Mouse (Mus musculus): Measurements from ENCODE around the gene Psma5. TPM values are rescaled to one million over a fixed set of nuclear protein-coding genes. Genes with fewer than 3 reads are reported as not detected.
"Not testable (repeated sequence)": the region's sequence is repeated elsewhere in the genome, so short reads cannot be mapped to it uniquely, and the experiment has no call there.

Gene Psma5
- polyA plus RNA-seq, 1 experiment from 2014 or later: 327 TPM

DNA sequence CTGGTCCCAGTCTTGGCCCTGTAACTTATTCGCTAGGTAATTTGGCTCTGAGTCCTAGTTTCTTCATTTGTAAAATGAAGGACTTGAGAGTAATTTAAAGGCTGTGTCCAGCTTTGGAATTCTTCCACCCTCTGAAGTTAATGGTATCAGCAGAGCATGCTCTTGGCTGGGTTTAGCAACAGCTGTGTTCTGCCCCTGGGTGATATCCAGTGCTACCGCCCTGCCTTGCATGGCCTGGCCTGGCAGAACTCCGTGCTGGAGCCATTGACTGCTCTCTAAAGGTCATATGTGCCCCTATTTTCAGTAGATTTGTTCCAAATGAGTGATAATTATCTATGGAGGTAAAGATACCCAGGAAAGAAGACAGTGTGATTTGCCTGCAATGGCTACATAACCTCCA is 36.1 kb upstream of the Psma5 start:
- no peak for ATAC-seq (ENCODE audit: low FRiP score, low TSS enrichment)
- Histone ChIP-seq H3K4me1 (ENCODE audit: control insufficient read depth, insufficient read depth, low read length) (no peaks in the 10 kb centered on the region; the same call in 1 of the 2 replicates), H3K27ac (ENCODE audit: low read depth, low read length) (no peak overlapping the region), H3K27me3 (ENCODE audit: control insufficient read depth, insufficient read depth, low read length) (peaks cover 6% of the 10 kb centered on the region), H3K4me2 (replicated peaks; ENCODE audit: low read depth, low read length) (no peak overlapping the region), H3K4me3 (ENCODE audit: low read length) (no peak overlapping the region), H3K36me3 (ENCODE audit: control insufficient read depth, insufficient read depth, low read length) (no peaks in the 10 kb centered on the region), H3K9ac (ENCODE audit: low read depth, low read length) (no peak overlapping the region), H3K9me3 (ENCODE audit: control insufficient read depth, low read length) (no peaks in the 10 kb centered on the region)
- WGBS: 74% methylated on average over 3 of the region's 3 CpGs

- peak overlapping the region; percentile 80 for H3K4me2 ChIP-seq (replicated peaks; ENCODE audit: low read depth, low read length)
- 0 out of 2 replicates have a peak overlapping the region, but pooled peaks have one; percentile 13 for H3K27ac ChIP-seq (ENCODE audit: low read depth, low read length)
- 2% methylated on average over 59 of the region's 67 CpGs for WGBS
- no peaks in the 10 kb centered on the region for H3K36me3 ChIP-seq (ENCODE audit: control insufficient read depth, insufficient read depth, low read length)
- peaks cover 4% of the 10 kb centered on the region; the same call in 1 of the 2 replicates for H3K4me1 ChIP-seq (ENCODE audit: control insufficient read depth, insufficient read depth, low read length)
- H3K4me3 ChIP-seq (ENCODE audit: low read length): peak overlapping the region; percentile 53
- H3K9me3 ChIP-seq (ENCODE audit: control insufficient read depth, low read length): no peaks in the 10 kb centered on the region
- peak overlapping the region; percentile 56 for H3K9ac ChIP-seq (ENCODE audit: low read depth, low read length)
- peaks cover 24% of the 10 kb centered on the region for H3K27me3 ChIP-seq (ENCODE audit: control insufficient read depth, insufficient read depth, low read length)
- peak; percentile 83 for ATAC-seq (ENCODE audit: low FRiP score, low TSS enrichment)
These were observed 30.8 kb upstream of the Psma5 start for GRCm38 (mm10) chr3:108225711-108226557.

DNA sequence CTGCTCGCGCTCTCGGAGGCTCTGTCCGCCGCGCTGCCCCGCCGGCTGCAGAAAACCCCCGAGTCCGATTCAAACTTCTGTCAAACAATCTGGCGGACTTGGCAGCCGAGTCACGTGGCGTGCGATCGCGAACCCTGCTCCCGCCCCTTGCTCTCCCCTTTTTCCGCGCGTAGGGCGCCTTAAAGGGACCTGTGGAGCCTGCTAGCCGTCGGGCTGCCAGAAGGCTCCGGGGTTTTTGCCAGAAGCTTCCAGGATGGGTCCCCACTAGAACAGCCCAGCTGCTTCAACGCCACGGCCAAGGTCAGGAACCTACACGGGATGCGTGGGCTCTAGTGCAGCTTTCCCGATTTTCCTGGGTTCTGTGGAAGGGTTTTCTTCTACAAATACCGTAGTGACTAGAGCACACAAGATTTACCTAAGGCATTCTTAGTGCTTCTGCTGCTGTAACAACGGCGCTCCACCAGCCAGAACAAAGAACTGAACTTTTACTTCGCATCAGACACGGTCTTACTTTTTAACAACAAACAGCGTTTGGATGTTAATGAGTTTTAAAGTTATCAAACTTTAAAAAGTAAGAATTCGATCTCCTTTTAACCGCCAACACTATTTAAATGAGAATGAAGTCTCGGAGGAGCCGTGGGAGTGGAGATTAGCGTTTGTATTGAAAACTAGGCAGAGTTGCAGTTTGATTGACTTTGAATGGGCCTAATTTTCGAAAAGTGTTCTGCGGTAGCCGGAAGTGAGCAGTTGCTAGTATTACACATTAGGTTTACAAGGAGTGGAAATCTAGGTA is 30.0 kb upstream of the Psma5 start, which contains the start of gene Sypl2:
Gene Sypl2, minus strand, starts transcription at position 91 of the 793 bp plus-strand sequence.
- WGBS: 3% methylated on average over 42 of the region's 44 CpGs
- H3K4me3 ChIP-seq (ENCODE audit: low read length): peak within 1 kb of the TSS; percentile 53
- H3K27me3 ChIP-seq (ENCODE audit: control insufficient read depth, insufficient read depth, low read length): peaks cover 24% of the 10 kb centered on the region
- H3K9me3 ChIP-seq (ENCODE audit: control insufficient read depth, low read length): no peaks in the 10 kb centered on the region
- no peaks in the 10 kb centered on the region for H3K36me3 ChIP-seq (ENCODE audit: control insufficient read depth, insufficient read depth, low read length)
- H3K4me1 ChIP-seq (ENCODE audit: control insufficient read depth, insufficient read depth, low read length): peaks cover 4% of the 10 kb centered on the region; the same call in 1 of the 2 replicates
- 0 out of 2 replicates have a peak within 1 kb of the TSS, but pooled peaks have one; percentile 13 for H3K27ac ChIP-seq (ENCODE audit: low read depth, low read length)
- peak within 1 kb of the TSS; percentile 56 for H3K9ac ChIP-seq (ENCODE audit: low read depth, low read length)
- peak; percentile 64 for ATAC-seq (ENCODE audit: low FRiP score, low TSS enrichment)
- H3K4me2 ChIP-seq (replicated peaks; ENCODE audit: low read depth, low read length): peak within 1 kb of the TSS; percentile 80

DNA sequence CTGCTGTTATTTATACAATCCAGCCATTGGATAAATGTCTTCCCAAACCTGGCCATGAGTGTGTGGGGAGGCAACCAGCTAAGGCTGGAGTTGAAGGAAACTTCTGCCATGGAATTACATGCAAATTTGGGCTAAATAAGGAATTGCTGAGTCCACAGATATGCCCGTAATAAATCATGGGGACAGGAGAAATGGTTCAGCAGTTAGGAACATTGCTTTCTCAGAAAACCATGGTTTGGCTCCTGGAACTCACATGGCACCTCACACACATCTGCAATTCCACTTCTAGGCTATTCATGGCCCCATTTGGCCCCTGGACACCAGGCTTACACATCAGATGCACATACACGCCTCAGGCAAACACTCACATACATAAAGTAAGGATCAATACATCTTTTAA is 29.2 kb upstream of the Psma5 start:
- Histone ChIP-seq H3K9ac (ENCODE audit: low read depth, low read length) (no peak overlapping the region), H3K27ac (ENCODE audit: low read depth, low read length) (no peak overlapping the region), H3K36me3 (ENCODE audit: control insufficient read depth, insufficient read depth, low read length) (no peaks in the 10 kb centered on the region), H3K4me2 (replicated peaks; ENCODE audit: low read depth, low read length) (peak overlapping the region; percentile 80), H3K4me3 (ENCODE audit: low read length) (peak overlapping the region; percentile 53; the same call in 1 of the 2 replicates), H3K9me3 (ENCODE audit: control insufficient read depth, low read length) (no peaks in the 10 kb centered on the region), H3K27me3 (ENCODE audit: control insufficient read depth, insufficient read depth, low read length) (peaks cover 24% of the 10 kb centered on the region), H3K4me1 (ENCODE audit: control insufficient read depth, insufficient read depth, low read length) (peaks cover 4% of the 10 kb centered on the region; the same call in 1 of the 2 replicates)
- 62% methylated on average over 2 of the region's 2 CpGs for WGBS
- no peak for ATAC-seq (ENCODE audit: low FRiP score, low TSS enrichment)

GRCm38 (mm10) chr3:108231646-108232045 is 25.1 kb upstream of the Psma5 start:
- 75% methylated on average over 4 of the region's 4 CpGs for WGBS
- H3K27me3 ChIP-seq (ENCODE audit: control insufficient read depth, insufficient read depth, low read length): peaks cover 8% of the 10 kb centered on the region
- H3K4me1 ChIP-seq (ENCODE audit: control insufficient read depth, insufficient read depth, low read length): no peaks in the 10 kb centered on the region
- H3K9ac ChIP-seq (ENCODE audit: low read depth, low read length): no peak overlapping the region
- no peak overlapping the region for H3K4me2 ChIP-seq (replicated peaks; ENCODE audit: low read depth, low read length)
- H3K9me3 ChIP-seq (ENCODE audit: control insufficient read depth, low read length): no peaks in the 10 kb centered on the region
- ATAC-seq (ENCODE audit: low FRiP score, low TSS enrichment): no peak
- no peak overlapping the region for H3K4me3 ChIP-seq (ENCODE audit: low read length)
- no peaks in the 10 kb centered on the region for H3K36me3 ChIP-seq (ENCODE audit: control insufficient read depth, insufficient read depth, low read length)
- no peak overlapping the region for H3K27ac ChIP-seq (ENCODE audit: low read depth, low read length)

DNA sequence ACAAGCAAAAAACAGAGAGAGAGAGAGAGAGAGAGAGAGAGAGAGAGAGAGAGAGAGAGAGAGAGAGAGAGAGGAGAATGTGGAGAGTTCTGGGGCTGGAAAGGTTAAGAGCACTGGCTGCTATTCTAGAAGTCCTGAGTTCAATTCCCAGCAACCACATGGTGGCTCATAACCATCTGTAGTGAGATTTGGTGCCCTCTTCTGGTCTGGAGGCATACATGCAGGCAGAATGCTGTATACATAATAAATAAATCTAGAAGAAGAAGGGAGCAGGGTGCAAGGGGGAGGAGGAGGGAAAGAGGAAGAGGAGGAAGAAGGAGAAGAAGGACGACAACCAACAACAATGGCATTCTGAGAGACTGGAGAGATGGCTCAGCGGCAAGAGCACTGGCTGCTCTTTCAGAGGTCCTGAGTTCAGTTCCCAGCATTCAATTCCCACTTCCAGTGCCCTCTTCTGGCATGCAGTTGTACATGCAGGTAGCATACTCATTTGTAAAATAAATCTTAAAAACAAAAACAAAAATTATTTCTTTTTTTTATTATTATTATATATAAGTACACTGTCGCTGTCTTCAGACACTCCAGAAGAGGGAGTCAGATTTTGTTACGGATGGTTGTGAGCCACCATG is 19.1 kb upstream of the Psma5 start:
- not testable (repeated sequence) for H3K27me3 ChIP-seq (ENCODE audit: control insufficient read depth, insufficient read depth, low read length); H3K4me3 ChIP-seq (ENCODE audit: low read length); H3K27ac ChIP-seq (ENCODE audit: low read depth, low read length); H3K36me3 ChIP-seq (ENCODE audit: control insufficient read depth, insufficient read depth, low read length); H3K9ac ChIP-seq (ENCODE audit: low read depth, low read length); H3K4me2 ChIP-seq (replicated peaks; ENCODE audit: low read depth, low read length); H3K4me1 ChIP-seq (ENCODE audit: control insufficient read depth, insufficient read depth, low read length); ATAC-seq (ENCODE audit: low FRiP score, low TSS enrichment); H3K9me3 ChIP-seq (ENCODE audit: control insufficient read depth, low read length)
- WGBS: 91% methylated on average over 4 of the region's 4 CpGs

GRCm38 (mm10) chr3:108241243-108241839 is 15.4 kb upstream of the Psma5 start:
- Histone ChIP-seq H3K4me2 (replicated peaks; ENCODE audit: low read depth, low read length) (no peak overlapping the region), H3K27me3 (ENCODE audit: control insufficient read depth, insufficient read depth, low read length) (no peaks in the 10 kb centered on the region), H3K4me3 (ENCODE audit: low read length) (no peak overlapping the region), H3K36me3 (ENCODE audit: control insufficient read depth, insufficient read depth, low read length) (no peaks in the 10 kb centered on the region), H3K9me3 (ENCODE audit: control insufficient read depth, low read length) (no peaks in the 10 kb centered on the region), H3K27ac (ENCODE audit: low read depth, low read length) (no peak overlapping the region), H3K4me1 (ENCODE audit: control insufficient read depth, insufficient read depth, low read length) (no peaks in the 10 kb centered on the region), H3K9ac (ENCODE audit: low read depth, low read length) (no peak overlapping the region)
- no peak for ATAC-seq (ENCODE audit: low FRiP score, low TSS enrichment)
- 87% methylated on average over 3 of the region's 3 CpGs for WGBS

DNA sequence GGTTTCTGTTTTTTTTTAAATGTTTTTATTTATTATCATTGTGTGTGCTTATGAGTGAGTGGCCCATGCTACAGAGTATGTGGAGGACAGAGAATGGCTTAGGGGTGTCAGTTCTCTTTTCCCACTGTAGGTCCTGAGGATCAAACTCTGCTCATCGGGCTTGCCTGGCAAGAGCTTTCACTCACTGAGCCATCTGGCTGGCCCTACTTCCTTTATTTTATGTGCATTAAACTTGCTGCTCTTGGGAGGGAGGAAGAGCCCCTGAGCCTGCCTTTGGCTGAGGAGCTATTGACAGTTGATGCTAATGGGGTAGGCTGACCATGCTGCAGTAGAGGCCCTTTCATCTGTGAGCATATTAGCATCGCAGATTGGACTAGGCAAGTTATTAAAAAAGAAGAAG is 9.9 kb upstream of the Psma5 start:
- Histone ChIP-seq H3K4me2 (replicated peaks; ENCODE audit: low read depth, low read length) (no peak overlapping the region), H3K27ac (ENCODE audit: low read depth, low read length) (no peak overlapping the region), H3K27me3 (ENCODE audit: control insufficient read depth, insufficient read depth, low read length) (no peaks in the 10 kb centered on the region), H3K36me3 (ENCODE audit: control insufficient read depth, insufficient read depth, low read length) (no peaks in the 10 kb centered on the region), H3K9me3 (ENCODE audit: control insufficient read depth, low read length) (no peaks in the 10 kb centered on the region), H3K4me3 (ENCODE audit: low read length) (no peak overlapping the region), H3K4me1 (ENCODE audit: control insufficient read depth, insufficient read depth, low read length) (no peaks in the 10 kb centered on the region), H3K9ac (ENCODE audit: low read depth, low read length) (no peak overlapping the region)
- ATAC-seq (ENCODE audit: low FRiP score, low TSS enrichment): no peak
- 85% methylated on average over 2 of the region's 2 CpGs for WGBS
